Mouse (Mus musculus) spleen, embryonic (tissue): ENCODE data around the gene Gm48551.

Experiments
- CTCF ChIA-PET: fragments of 350-600 bp; sonication (Branson Sonifier 250); formaldehyde crosslinking; loops from one replicate; lab custom pipeline; 2022; lab: Charles Lee

The Gm48551 gene

GRCm38 (mm10) chr10:81356352-81356990 is 27.8 kb upstream of the Gm48551 start:
- CTCF ChIA-PET = interaction anchor here (0.6 kb wide), 1 partner anchor 188 kb away, joined by 4 read pairs; no protein-coding TSS in a partner anchor

GRCm38 (mm10) chr10:81356991-81357844 is 27.0 kb upstream of the Gm48551 start, which contains the start of gene Mfsd12:
Gene Mfsd12 (plus strand): TSS chr10:81357491.
- CTCF ChIA-PET = interaction anchor here (0.6 kb wide), 2 partner anchors 140 to 188 kb away, joined by 3 to 4 read pairs; no protein-coding TSS in a partner anchor

- CTCF ChIA-PET = interaction anchor here (0.6 kb wide), 1 partner anchor 22 kb away, joined by 3 read pairs; no protein-coding TSS in a partner anchor
Measured at GRCm38 (mm10) chr10:81358209-81358608, 26.1 kb upstream of the Gm48551 start.

- CTCF ChIA-PET = no interaction called here
Measured at GRCm38 (mm10) chr10:81358841-81359240, 25.4 kb upstream of the Gm48551 start.

DNA sequence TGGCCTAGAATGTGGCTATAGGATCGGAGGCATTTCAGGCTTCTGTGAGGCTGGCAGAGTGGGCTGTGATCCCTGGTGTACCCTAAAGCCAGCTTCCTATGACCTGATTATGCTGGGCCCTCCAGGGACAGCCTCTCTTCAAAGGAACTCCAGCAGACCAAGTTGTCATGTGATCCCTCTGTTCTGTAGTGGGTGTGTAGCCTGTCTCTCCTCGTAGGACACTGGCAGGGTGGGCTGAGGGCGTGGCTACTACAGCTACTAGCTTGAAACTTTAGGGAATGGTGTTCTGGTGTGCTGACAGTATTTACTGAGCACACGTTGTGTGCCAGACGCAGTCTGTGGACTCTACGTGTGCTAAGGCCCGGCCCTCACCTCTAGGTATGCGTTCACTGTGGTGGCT is 23.5 kb upstream of the Gm48551 start:
- CTCF ChIA-PET = interaction anchor here (1.1 kb wide), 1 partner anchor 19 kb away, joined by 3 read pairs; no protein-coding TSS in a partner anchor

DNA sequence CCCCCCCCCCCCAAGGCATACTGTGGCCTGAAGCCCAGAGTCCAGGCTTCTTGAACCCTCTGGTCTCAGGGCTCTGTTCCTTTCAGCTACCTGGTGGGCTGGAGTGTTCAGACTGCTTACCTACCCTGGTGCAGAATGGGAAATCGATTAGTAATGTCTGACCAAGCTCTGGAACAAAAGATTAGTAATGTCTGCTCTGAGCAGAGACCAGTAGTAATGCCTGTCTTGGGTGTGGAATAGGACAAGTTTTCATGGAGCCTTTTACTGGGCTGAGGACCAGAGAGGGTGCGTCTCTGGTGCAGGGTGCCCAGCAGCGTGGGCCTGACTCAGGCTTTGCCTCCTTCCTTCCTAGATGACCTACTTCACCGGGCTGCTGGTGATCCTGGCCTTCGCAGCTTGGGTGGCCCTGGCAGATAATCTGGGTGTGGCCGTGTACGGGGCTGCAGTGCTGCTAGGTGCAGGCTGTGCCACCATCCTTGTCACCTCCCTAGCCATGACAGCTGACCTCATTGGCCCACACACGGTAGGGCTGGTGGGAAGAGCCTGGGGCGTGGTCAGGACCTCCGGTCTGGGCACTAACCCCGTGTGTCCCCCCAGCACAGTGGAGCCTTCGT is 21.8 kb upstream of the Gm48551 start:
- CTCF ChIA-PET = interaction anchor here (0.5 kb wide), 1 partner anchor 997 kb away, joined by 8 read pairs; no protein-coding TSS in a partner anchor

DNA sequence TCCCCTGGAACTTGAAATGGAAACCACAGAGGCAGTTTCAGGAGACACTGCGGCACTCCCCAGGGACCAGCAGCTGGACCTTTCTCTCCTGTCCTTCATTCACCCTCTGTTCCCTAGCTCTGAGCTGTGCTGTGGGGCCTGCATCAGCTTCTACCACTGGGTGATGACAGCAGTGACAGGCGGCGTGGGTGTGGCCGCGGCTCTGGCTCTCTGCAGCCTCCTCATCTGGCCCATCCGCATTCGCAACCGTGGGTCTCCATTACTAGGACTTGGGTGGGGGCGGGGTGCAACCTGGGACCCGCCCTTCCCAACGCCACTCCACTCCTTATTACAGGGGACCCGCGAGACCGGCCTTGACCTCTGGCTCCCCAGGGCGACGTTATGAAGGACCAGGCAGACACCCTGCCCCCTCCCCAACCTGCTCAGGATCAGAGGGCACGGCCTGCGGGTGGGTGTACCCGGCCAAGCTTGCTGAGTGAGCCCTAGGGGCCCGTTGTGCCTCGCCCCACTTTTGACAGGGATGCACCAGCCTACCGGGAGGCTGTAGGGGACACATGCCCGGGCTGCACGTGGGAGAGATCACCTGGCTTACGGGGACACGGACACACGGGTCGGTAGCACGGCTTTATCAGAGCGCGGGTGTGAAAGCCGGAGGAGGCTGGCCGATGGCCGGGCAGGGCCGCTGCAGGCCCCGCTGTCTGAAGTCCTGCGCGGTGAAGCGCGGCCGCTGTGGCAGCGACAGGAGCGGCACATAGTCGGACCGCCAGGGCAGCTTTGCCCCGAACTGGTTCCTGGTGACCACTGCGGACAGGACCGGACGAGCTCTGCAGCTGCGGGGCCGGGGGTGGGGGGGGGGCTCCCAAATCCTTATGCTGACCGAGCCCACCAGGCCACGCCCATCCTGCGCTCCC is 20.6 kb upstream of the Gm48551 start:
- CTCF ChIA-PET = interaction anchor here (1.1 kb wide), 1 partner anchor 9 kb away, joined by 9 read pairs; no protein-coding TSS in a partner anchor

GRCm38 (mm10) chr10:81364666-81365065 is 19.6 kb upstream of the Gm48551 start:
- CTCF ChIA-PET = no interaction called here

GRCm38 (mm10) chr10:81365073-81365472 is 19.2 kb upstream of the Gm48551 start:
- CTCF ChIA-PET = no interaction called here

DNA sequence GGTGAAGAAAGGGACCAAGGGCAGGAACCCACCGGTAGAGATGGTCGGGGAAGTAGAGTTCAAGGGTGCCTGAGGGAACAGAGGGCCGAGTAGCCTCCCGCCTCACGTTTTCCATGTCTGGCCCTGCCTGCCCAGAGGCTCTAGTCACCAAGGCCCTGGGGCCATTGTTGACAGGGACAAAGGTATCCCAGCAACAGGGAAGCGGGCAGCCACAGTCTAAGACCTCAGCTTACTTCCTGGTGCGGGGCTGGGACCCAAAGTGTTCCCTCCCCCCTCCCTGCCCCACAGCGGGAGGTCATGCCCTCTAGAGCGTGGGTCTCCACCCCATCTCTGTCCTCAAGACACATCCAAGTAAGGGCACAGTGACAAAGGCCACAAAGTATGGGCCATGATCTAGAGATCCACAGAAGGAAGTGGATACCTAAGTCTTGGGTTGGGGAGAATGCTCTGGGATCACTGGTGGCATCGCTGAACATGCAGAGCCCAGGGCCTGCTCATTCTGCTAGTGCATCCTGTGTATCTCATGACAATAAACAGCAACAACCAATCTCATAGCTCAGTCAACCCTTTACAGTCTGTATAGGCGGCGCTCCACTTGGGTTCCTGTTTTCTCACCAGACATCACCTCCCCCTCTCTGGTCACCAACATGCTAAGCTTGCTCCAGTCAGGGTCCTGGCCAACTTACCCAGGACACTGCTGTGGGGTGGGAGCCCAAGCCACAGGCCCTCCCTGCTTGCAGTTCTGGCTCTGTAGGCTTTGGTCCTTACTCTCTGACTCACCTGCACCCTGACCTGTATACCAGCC is 18.4 kb upstream of the Gm48551 start, which contains the start of gene 4930404N11Rik:
Gene 4930404N11Rik (minus strand): TSS at position 145 of the 805 bp plus-strand sequence.
- CTCF ChIA-PET = interaction anchor here (0.6 kb wide), 1 partner anchor 135 kb away, joined by 4 read pairs; no protein-coding TSS in a partner anchor

DNA sequence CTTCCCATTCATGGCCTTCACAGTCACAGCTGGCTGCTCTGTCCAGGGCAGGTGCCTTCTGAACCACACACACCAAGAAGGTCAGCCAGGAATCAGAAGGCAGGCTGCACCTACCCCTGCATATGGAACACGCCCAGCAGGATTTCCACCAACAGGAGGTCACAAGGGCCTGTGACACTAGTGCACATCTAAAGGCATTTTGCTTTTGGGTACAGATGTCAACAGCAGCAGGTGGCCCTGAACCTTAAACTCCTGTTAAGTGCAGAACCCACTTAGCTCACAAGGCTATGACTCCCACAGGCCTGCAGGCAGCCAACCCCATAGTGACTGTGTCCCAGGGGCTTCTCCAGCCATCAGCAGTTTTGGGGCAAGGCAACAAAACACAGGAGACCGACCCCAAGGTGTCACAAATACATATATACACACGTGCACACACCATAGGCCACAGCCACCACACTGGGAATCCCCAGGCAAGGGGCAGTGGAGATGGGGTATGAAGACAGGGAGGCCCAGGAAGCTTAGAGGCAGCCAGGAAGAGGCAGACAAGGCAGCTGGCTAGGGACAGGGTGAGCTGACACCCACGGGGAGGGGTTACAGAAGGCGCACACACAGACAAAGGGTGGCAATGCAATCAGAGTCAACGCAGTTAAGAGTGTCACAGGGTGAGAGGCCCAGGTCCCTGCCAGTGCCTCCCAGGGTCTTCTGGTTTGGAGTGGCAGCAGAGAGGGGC is 17.6 kb upstream of the Gm48551 start:
- CTCF ChIA-PET = interaction anchor here (0.6 to 1.0 kb wide), 2 partner anchors 12 to 136 kb away, joined by 3 to 4 read pairs; no protein-coding TSS in a partner anchor

GRCm38 (mm10) chr10:81367207-81367495 is 17.1 kb upstream of the Gm48551 start:
- CTCF ChIA-PET = interaction anchor here (1.0 kb wide), 1 partner anchor 13 kb away, joined by 3 read pairs; no protein-coding TSS in a partner anchor

- CTCF ChIA-PET = no interaction called here
Measured at GRCm38 (mm10) chr10:81375322-81375721, 8.9 kb upstream of the Gm48551 start.

DNA sequence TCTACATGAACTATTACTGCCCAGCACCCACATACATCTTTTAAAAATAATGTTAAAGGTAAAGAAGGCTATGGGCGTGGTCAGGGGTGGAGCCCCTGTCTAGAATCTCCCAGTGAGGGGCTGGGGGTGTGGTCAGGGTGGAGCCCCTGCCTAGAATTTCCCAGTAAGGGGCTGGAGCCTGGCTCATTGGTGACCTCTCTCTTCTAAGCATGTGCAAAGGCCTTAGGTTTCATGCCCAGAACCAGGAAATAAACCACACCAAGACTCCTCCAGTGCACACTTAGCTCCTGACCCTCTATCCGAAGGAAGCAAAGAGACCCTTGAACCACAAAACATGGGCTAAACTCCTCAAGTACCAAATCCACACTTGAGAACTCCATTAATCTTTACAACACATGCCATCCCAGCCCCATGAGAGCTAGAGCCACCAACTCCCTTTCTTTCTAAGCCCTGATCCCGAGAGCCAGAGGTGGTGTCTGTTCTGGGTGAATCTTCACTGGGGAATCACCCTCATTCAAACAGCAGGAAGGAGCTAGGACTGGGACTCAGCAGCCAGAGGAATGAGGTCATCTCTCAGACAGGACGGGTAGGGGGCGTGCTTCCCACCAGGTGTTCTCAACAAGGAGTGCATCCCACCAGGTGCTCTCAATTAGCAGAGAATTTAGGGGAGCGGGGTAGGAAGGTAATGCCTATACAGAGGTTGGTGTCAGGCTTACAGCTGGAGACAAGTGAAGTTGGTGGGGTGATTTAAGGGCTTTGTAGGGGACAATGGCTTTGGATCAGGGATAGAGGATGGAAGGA is 7.5 kb upstream of the Gm48551 start:
- CTCF ChIA-PET = no interaction called here

DNA sequence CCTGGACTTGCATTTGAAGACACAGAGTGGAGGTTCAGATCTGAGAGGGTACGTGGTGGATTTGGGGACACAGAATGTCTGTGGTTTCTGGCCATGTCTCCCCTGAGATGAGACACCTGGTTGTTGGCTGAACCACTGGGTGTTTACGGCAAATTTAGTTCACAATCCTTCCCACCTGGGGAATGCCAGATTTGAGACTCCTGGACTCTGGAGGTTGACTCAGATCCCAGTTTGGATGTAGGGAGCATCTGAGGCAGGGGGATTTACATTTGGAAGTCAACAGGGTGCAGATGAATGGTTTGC is 7.0 kb upstream of the Gm48551 start:
- CTCF ChIA-PET = interaction anchor here (0.7 kb wide), 1 partner anchor 25 kb away, joined by 3 read pairs; no protein-coding TSS in a partner anchor

GRCm38 (mm10) chr10:81377793-81378552 is 6.3 kb upstream of the Gm48551 start, which contains the start of gene Fzr1:
Gene Fzr1 (minus strand): TSS chr10:81378516.
- CTCF ChIA-PET = interaction anchor here (0.7 kb wide), 1 partner anchor 26 kb away, joined by 3 read pairs; no protein-coding TSS in a partner anchor

GRCm38 (mm10) chr10:81378553-81379182 is 5.6 kb upstream of the Gm48551 start:
- CTCF ChIA-PET = interaction anchor here (0.6 kb wide), 1 partner anchor 88 kb away, joined by 3 read pairs; no protein-coding TSS in a partner anchor
